Mouse (Mus musculus): ENCODE measurements around the gene Aatk. TPM values are rescaled to one million over a fixed set of nuclear protein-coding genes. Genes with fewer than 3 reads are reported as not detected.

Gene Aatk
- polyA plus RNA-seq, 1 experiment, result 4.4 TPM

GRCm38 (mm10) chr11:120030145-120030901, 16.6 kb downstream of the Aatk start:
- no peak for TF ChIP-seq POLR2A (IDR thresholded peaks at IDR 0.05; ENCODE audit: control insufficient read depth, extremely low read depth, insufficient read depth, low read length, poor library complexity)
- peak; percentile 51; the same call in 1 of the 2 replicates for TF ChIP-seq CTCF (IDR thresholded peaks at IDR 0.05; ENCODE audit: borderline replicate concordance, control insufficient read depth, extremely low read depth, insufficient read depth, low read length, poor library complexity)
- WGBS, result 47% methylated on average over 10 of the region's 10 CpGs
- no peak overlapping the region for H3K4me3 ChIP-seq (ENCODE audit: control insufficient read depth, insufficient read depth, low read length)
- peak; percentile 22 for DNase-seq
- no peaks in the 10 kb centered on the region for H3K27me3 ChIP-seq (ENCODE audit: control insufficient read depth, insufficient read depth, low read length)
- no peaks in the 10 kb centered on the region for H3K36me3 ChIP-seq (ENCODE audit: control insufficient read depth, insufficient read depth, low read length)
- H3K27ac ChIP-seq (ENCODE audit: control insufficient read depth, insufficient read depth, low read length), result no peak overlapping the region
- H3K4me1 ChIP-seq (replicated peaks; ENCODE audit: control insufficient read depth, insufficient read depth, low read length), result no peaks in the 10 kb centered on the region

GRCm38 (mm10) chr11:120029431-120030144, 17.4 kb downstream of the Aatk start:
- H3K36me3 ChIP-seq (ENCODE audit: control insufficient read depth, insufficient read depth, low read length), result no peaks in the 10 kb centered on the region
- no peak overlapping the region for H3K27ac ChIP-seq (ENCODE audit: control insufficient read depth, insufficient read depth, low read length)
- H3K27me3 ChIP-seq (ENCODE audit: control insufficient read depth, insufficient read depth, low read length), result no peaks in the 10 kb centered on the region
- no peak for DNase-seq
- no peaks in the 10 kb centered on the region for H3K4me1 ChIP-seq (replicated peaks; ENCODE audit: control insufficient read depth, insufficient read depth, low read length)
- no peak for TF ChIP-seq CTCF (IDR thresholded peaks at IDR 0.05; ENCODE audit: borderline replicate concordance, control insufficient read depth, extremely low read depth, insufficient read depth, low read length, poor library complexity)
- 74% methylated on average over 9 of the region's 9 CpGs for WGBS
- no peak overlapping the region for H3K4me3 ChIP-seq (ENCODE audit: control insufficient read depth, insufficient read depth, low read length)

GRCm38 (mm10) chr11:120028319-120029092, 18.5 kb downstream of the Aatk start:
- DNase-seq, result no peak
- Histone ChIP-seq H3K27me3 (ENCODE audit: control insufficient read depth, insufficient read depth, low read length) (no peaks in the 10 kb centered on the region), H3K4me3 (ENCODE audit: control insufficient read depth, insufficient read depth, low read length) (no peak overlapping the region), H3K4me1 (replicated peaks; ENCODE audit: control insufficient read depth, insufficient read depth, low read length) (no peaks in the 10 kb centered on the region), H3K27ac (ENCODE audit: control insufficient read depth, insufficient read depth, low read length) (no peak overlapping the region), H3K36me3 (ENCODE audit: control insufficient read depth, insufficient read depth, low read length) (no peaks in the 10 kb centered on the region)
- 85% methylated on average over 18 of the region's 18 CpGs for WGBS
- no peak for TF ChIP-seq POLR2A (IDR thresholded peaks at IDR 0.05; ENCODE audit: control insufficient read depth, extremely low read depth, insufficient read depth, low read length, poor library complexity)
- no peak for TF ChIP-seq CTCF (IDR thresholded peaks at IDR 0.05; ENCODE audit: borderline replicate concordance, control insufficient read depth, extremely low read depth, insufficient read depth, low read length, poor library complexity)

GRCm38 (mm10) chr11:120026941-120027340, 20.0 kb downstream of the Aatk start:
- 100% methylated on average over 3 of the region's 3 CpGs for WGBS

GRCm38 (mm10) chr11:120022841-120023240, 24.1 kb downstream of the Aatk start:
- no peaks in the 10 kb centered on the region for H3K36me3 ChIP-seq (ENCODE audit: control insufficient read depth, insufficient read depth, low read length)
- TF ChIP-seq POLR2A (IDR thresholded peaks at IDR 0.05; ENCODE audit: control insufficient read depth, extremely low read depth, insufficient read depth, low read length, poor library complexity), result no peak
- no peak for TF ChIP-seq CTCF (IDR thresholded peaks at IDR 0.05; ENCODE audit: borderline replicate concordance, control insufficient read depth, extremely low read depth, insufficient read depth, low read length, poor library complexity)
- 80% methylated on average over 12 of the region's 12 CpGs for WGBS
- H3K27ac ChIP-seq (ENCODE audit: control insufficient read depth, insufficient read depth, low read length), result no peak overlapping the region
- DNase-seq, result no peak
- H3K4me3 ChIP-seq (ENCODE audit: control insufficient read depth, insufficient read depth, low read length), result no peak overlapping the region
- no peaks in the 10 kb centered on the region for H3K27me3 ChIP-seq (ENCODE audit: control insufficient read depth, insufficient read depth, low read length)
- peaks cover 14% of the 10 kb centered on the region for H3K4me1 ChIP-seq (replicated peaks; ENCODE audit: control insufficient read depth, insufficient read depth, low read length)

More at GRCm38 (mm10) chr11:120026941-120027340, 20.0 kb downstream of the Aatk start:
- TF ChIP-seq CTCF (IDR thresholded peaks at IDR 0.05; ENCODE audit: borderline replicate concordance, control insufficient read depth, extremely low read depth, insufficient read depth, low read length, poor library complexity) (no peak), POLR2A (IDR thresholded peaks at IDR 0.05; ENCODE audit: control insufficient read depth, extremely low read depth, insufficient read depth, low read length, poor library complexity) (no peak)
- no peaks in the 10 kb centered on the region for H3K36me3 ChIP-seq (ENCODE audit: control insufficient read depth, insufficient read depth, low read length)
- H3K27me3 ChIP-seq (ENCODE audit: control insufficient read depth, insufficient read depth, low read length), result no peaks in the 10 kb centered on the region
- no peak overlapping the region for H3K4me3 ChIP-seq (ENCODE audit: control insufficient read depth, insufficient read depth, low read length)
- no peaks in the 10 kb centered on the region for H3K4me1 ChIP-seq (replicated peaks; ENCODE audit: control insufficient read depth, insufficient read depth, low read length)
- DNase-seq, result no peak
- no peak overlapping the region for H3K27ac ChIP-seq (ENCODE audit: control insufficient read depth, insufficient read depth, low read length)

- H3K27me3 ChIP-seq (ENCODE audit: control insufficient read depth, insufficient read depth, low read length), result no peaks in the 10 kb centered on the region
- no peaks in the 10 kb centered on the region for H3K36me3 ChIP-seq (ENCODE audit: control insufficient read depth, insufficient read depth, low read length)
- H3K4me3 ChIP-seq (ENCODE audit: control insufficient read depth, insufficient read depth, low read length), result no peak overlapping the region
- peaks cover 14% of the 10 kb centered on the region for H3K4me1 ChIP-seq (replicated peaks; ENCODE audit: control insufficient read depth, insufficient read depth, low read length)
- no peak overlapping the region for H3K27ac ChIP-seq (ENCODE audit: control insufficient read depth, insufficient read depth, low read length)
- DNase-seq, result no peak
- WGBS, result 95% methylated on average over 8 of the region's 8 CpGs
- TF ChIP-seq CTCF (IDR thresholded peaks at IDR 0.05; ENCODE audit: borderline replicate concordance, control insufficient read depth, extremely low read depth, insufficient read depth, low read length, poor library complexity), result no peak
- TF ChIP-seq POLR2A (IDR thresholded peaks at IDR 0.05; ENCODE audit: control insufficient read depth, extremely low read depth, insufficient read depth, low read length, poor library complexity), result no peak
These were observed 24.8 kb downstream of the Aatk start for GRCm38 (mm10) chr11:120022216-120022615.

Measured in thymus, adult 2 months (tissue).